Mouse (Mus musculus) kidney, embryonic 14.5 days (tissue): ENCODE results near the gene Gpr84. TPM values are rescaled to one million over a fixed set of nuclear protein-coding genes. Genes with fewer than 3 reads are reported as not detected.

Experiments used
- ATAC-seq: fragments of 200-750 bp; cut with Nextera tagmentation; 2 replicates; pipeline ENCODE4 v1.8.0; 2017; ENCODE audit warnings: moderate number of reproducible peaks, mild to moderate bottlenecking, moderate TSS enrichment, moderate library complexity; ENCODE audit not compliant: low FRiP score, low TSS enrichment
- H3K27ac ChIP-seq: fragments of 300-500 bp; sonication (generic); 2 replicates; pipeline ENCODE4 v1.5.1; 2014; ENCODE audit warnings: low read depth, mild to moderate bottlenecking, low read length, moderate library complexity, mixed read lengths
- H3K27me3 ChIP-seq: fragments of 300-500 bp; sonication (generic); 2 replicates; pipeline ENCODE4 v1.6.1; 2014; ENCODE audit warnings: mild to moderate bottlenecking, low read length; ENCODE audit not compliant: control insufficient read depth, insufficient read depth
- H3K36me3 ChIP-seq: fragments of 300-500 bp; sonication (generic); 2 replicates; pipeline ENCODE4 v1.6.1; 2014; ENCODE audit warnings: low read length, mixed read lengths; ENCODE audit not compliant: control insufficient read depth, insufficient read depth
- H3K4me1 ChIP-seq: fragments of 300-500 bp; sonication (generic); 2 replicates; pipeline ENCODE4 v1.6.1; 2014; ENCODE audit warnings: low read length, mixed read lengths; ENCODE audit not compliant: control insufficient read depth, insufficient read depth
- H3K4me2 ChIP-seq: fragments of 300-500 bp; sonication (generic); replicated peaks from 2 replicates; pipeline ENCODE4 v1.6.1; 2014; ENCODE audit warnings: low read depth, mild to moderate bottlenecking, low read length
- H3K4me3 ChIP-seq: fragments of 300-500 bp; sonication (generic); 2 replicates; pipeline ENCODE4 v1.5.1; 2014; ENCODE audit warnings: mild to moderate bottlenecking, low read length
- H3K9ac ChIP-seq: fragments of 300-500 bp; sonication (generic); 2 replicates; pipeline ENCODE4 v1.6.1; 2014; ENCODE audit warnings: low read depth, mild to moderate bottlenecking, low read length, moderate library complexity
- H3K9me3 ChIP-seq: fragments of 300-500 bp; sonication (generic); 2 replicates; pipeline ENCODE4 v1.6.1; 2016; ENCODE audit warnings: low read length; ENCODE audit not compliant: control insufficient read depth
- whole genome bisulfite sequencing: fragments of 180-500 bp; shearing (Covaris S2); extraction: QIAGEN DNeasy Blood & Tissue Kit; methylation state at CpG from one replicate; pipeline ENCODE4 v1.1.7; 2014; 5-methylcytosine and 5-hydroxymethylcytosine counted together
- polyA plus RNA-seq: library from polyadenylated mRNA; unstranded; fragments of >200 nt; fragmentation: Nextera tagmentation; extraction: Ambion mirVana; gene quantifications from 2 replicates; pipeline ENCODE4 v1.2.1, GENCODE M21; 2014

The Gpr84 gene
- polyA plus RNA-seq, 1 experiment from 2014 or later, result 0.69 TPM

DNA sequence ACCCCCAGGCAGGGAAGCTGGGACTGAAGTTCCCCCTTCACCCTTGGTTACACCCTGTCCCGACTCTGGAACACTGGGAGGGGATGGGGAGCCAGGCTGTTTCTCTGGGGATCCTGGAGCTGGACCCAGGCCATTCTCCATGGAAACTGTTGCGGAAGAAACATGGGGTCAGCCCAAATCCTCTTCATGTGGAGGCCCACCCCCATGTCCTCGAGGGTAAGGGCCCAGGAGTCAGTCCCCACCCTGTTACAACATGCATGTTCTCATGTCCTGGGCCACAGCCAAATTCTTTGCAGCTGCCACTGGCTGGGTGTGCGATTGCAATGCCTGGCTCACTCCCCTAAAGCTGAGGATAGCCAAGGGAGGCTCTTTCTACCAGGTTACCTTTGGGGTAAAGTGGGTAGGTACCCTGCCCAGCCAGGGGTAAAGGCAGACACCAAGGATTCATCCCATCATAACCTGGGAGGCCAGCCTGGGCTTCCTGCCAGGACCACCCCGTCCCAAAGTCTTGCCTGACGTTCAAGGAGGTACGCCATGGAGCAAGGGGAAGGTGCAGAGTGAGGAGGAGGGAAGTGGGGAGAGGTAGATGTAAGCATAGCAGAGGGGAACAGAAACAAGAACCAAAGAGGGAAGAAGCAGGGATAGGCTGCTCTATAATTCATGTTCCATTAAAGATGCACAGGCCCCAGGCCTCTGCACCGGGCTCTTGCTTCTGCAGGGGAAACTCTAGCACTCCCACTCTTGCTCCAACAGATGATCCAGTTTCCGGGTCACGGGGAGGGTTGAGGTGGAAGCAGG, 5.8 kb upstream of the Gpr84 start:
- ATAC-seq, result no peak
- no peak overlapping the region for H3K9ac ChIP-seq
- H3K9me3 ChIP-seq, result no peaks in the 10 kb centered on the region
- H3K27me3 ChIP-seq, result no peaks in the 10 kb centered on the region
- WGBS, result 60% methylated on average over 10 of the region's 10 CpGs
- peaks cover 33% of the 10 kb centered on the region for H3K4me1 ChIP-seq
- H3K4me2 ChIP-seq, result no peak overlapping the region
- no peak overlapping the region for H3K27ac ChIP-seq
- peaks cover 31% of the 10 kb centered on the region for H3K36me3 ChIP-seq
- H3K4me3 ChIP-seq, result no peak overlapping the region

DNA sequence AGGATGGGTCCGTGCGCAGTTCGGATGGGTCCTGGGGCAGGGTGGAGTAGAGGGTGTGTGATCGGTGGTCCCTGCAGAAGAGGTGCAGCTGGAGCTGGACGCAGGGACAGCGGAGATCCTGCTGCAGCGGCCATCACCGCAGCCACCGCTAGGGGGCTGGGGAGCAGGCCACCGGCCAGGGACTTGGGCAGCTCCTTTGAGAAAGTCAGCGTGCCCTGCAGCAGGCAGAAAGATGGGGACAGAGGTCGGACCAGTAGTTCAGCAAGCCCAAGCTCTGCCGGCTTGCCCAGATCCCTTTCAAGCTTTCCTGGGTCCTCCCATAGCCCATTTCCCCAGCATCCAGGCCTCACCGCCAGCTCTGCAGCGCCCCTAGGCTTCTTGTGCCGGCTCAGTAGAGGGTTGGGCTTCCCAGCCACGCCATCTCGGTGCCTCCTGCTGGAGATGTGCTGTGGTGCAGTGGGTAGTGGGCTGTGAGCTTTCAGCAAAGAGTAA, 4.6 kb upstream of the Gpr84 start:
- no peaks in the 10 kb centered on the region for H3K27me3 ChIP-seq
- peak overlapping the region; percentile 48 for H3K9ac ChIP-seq
- peaks cover 36% of the 10 kb centered on the region for H3K4me1 ChIP-seq
- no peaks in the 10 kb centered on the region for H3K9me3 ChIP-seq
- peak; percentile 71 for ATAC-seq
- H3K27ac ChIP-seq, result no peak overlapping the region
- H3K4me3 ChIP-seq, result peak overlapping the region; percentile 30
- H3K4me2 ChIP-seq, result peak overlapping the region; percentile 54
- 4% methylated on average over 18 of the region's 18 CpGs for whole genome bisulfite sequencing
- H3K36me3 ChIP-seq, result peaks cover 29% of the 10 kb centered on the region

DNA sequence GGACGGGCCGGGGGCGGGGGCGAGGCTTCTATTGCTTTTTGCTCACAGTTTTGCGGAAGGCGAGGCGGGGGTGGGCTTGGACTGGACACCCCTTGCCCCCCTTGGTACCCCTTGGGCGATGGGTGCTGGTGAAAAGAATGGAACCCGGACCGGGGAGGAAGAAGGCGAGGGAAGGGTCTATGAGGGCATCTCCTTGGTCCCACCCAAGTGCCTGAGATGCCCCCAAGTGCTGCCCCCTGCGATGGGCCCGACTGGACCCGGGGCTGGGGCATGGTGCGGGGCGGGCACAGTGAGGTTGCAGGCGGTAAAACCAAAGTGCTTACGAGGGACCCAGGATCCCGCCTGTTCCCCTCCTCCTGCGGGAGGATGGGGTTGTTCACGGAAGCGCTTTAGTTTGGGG, 3.8 kb upstream of the Gpr84 start:
- H3K27ac ChIP-seq, result no peak overlapping the region
- peak overlapping the region; percentile 30 for H3K4me3 ChIP-seq
- H3K9me3 ChIP-seq, result no peaks in the 10 kb centered on the region
- WGBS, result 51% methylated on average over 22 of the region's 22 CpGs
- H3K4me2 ChIP-seq, result peak overlapping the region; percentile 54
- H3K4me1 ChIP-seq, result peaks cover 43% of the 10 kb centered on the region
- ATAC-seq, result no peak
- no peak overlapping the region for H3K9ac ChIP-seq
- H3K36me3 ChIP-seq, result peaks cover 26% of the 10 kb centered on the region
- no peaks in the 10 kb centered on the region for H3K27me3 ChIP-seq

DNA sequence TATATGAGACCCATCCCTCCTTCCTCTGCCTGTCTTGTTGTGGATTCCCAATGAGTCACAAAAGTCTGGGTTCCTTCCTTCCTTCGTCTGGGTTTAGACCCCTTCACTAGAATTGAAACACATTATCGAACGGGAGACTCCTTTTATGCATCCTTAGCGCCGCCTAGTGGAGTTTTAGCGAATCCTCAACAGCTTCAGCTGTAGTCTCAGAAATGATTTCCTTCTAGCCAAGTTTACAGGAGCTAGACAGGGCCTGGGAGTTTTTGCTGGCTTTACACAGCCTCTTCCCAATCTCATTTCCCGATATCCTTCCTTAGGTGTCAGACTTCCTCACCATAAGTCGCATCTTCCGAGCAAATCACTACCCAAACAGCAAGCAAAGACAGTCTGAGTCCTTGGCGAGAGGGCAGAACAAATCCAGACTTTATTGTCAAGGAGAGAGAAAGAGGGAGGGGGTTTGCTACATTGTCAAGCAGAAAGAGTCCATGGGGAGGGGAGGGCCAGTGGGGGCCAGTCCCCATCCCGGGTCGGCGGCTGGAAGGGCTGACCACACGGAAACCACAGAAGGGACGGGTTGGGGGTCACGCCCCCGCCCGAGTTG, 3.2 kb upstream of the Gpr84 start:
- no peak overlapping the region for H3K4me3 ChIP-seq
- H3K4me2 ChIP-seq, result peak overlapping the region; percentile 54
- peaks cover 26% of the 10 kb centered on the region for H3K36me3 ChIP-seq
- no peaks in the 10 kb centered on the region for H3K9me3 ChIP-seq
- H3K27me3 ChIP-seq, result no peaks in the 10 kb centered on the region
- 15% methylated on average over 18 of the region's 18 CpGs for WGBS
- no peak for ATAC-seq
- H3K4me1 ChIP-seq, result peaks cover 45% of the 10 kb centered on the region
- no peak overlapping the region for H3K9ac ChIP-seq
- H3K27ac ChIP-seq, result no peak overlapping the region

DNA sequence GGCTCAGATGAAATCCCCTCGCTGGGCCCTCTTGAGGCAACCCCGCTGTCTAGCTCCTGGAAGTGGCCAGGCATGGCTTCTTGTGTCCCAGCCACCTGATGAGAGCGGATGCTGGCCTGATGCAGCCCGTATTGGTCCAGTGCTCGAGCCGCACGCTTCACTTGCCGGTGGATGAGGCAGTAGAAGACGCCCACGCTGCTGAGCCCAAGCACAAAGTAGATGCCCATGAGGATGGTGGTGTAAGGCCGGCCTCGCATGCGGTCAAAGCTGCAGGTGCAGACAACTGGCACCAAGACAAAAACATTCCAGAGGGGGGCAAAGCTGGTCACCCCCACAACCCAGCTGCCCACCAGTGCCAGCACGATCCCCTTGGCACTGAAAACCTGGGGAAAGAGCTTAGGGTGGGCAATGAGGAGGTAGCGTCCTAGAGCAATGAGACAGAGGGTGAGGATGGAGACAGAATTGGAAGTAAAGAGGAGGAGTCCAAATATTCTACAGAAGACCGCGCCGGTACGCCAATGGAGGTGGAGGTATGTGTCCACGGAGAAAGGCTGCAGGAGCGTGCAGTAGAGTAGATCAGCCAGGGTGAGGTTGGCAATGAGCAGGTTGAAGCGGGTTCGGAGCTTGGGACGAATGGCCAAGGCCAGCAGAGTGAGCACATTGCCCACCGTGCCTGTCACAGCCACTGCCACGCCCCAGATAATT, 1.4 kb downstream of the Gpr84 start:
- Histone ChIP-seq H3K4me1 (peaks cover 53% of the 10 kb centered on the region), H3K4me3 (no peak overlapping the region), H3K4me2 (peak overlapping the region; percentile 31), H3K36me3 (no peaks in the 10 kb centered on the region), H3K27me3 (no peaks in the 10 kb centered on the region), H3K9ac (peak overlapping the region; percentile 37; the same call in 1 of the 2 replicates), H3K9me3 (no peaks in the 10 kb centered on the region), H3K27ac (peak overlapping the region; percentile 55; the same call in 1 of the 2 replicates)
- ATAC-seq, result no peak
- WGBS, result 61% methylated on average over 26 of the region's 26 CpGs

DNA sequence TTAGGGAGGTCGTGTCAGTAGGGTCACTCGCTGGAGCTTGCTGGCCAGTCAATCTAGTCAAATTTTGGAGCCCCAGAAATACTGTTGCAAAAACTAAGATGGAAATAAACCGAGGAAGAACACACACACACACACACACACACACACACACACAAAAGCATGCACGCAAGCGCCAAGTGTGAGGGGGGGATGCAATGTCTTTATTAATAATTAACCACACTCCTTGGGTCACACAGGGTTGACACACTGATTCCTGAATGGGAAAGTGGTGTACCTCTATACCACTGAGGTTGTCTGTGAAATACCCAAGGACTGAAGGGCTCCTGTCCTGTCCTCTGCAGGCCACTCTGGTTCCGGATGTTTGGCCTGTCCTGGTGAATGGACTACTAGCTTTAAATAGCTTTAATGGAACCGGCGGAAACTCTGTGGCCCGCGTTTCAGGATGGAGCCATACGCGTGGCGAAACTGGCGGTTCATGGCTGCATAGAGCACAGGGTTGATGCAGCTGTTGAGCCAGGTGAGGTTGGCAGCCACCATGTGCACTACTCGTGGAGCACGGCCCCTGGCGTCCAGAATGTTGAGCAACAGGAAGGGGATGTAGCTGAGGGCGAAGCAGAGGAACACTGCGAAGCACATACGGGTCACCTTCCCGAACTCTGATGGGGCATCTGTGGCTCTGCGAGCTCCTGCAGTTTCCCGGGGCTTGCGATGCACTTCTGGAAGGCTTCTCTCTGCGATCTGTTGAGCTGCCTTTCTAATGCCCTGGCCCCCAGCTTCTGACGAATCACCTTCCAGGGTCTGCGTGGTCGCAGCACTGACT, 2.1 kb downstream of the Gpr84 start:
- ATAC-seq, result no peak
- peaks cover 56% of the 10 kb centered on the region for H3K4me1 ChIP-seq

DNA sequence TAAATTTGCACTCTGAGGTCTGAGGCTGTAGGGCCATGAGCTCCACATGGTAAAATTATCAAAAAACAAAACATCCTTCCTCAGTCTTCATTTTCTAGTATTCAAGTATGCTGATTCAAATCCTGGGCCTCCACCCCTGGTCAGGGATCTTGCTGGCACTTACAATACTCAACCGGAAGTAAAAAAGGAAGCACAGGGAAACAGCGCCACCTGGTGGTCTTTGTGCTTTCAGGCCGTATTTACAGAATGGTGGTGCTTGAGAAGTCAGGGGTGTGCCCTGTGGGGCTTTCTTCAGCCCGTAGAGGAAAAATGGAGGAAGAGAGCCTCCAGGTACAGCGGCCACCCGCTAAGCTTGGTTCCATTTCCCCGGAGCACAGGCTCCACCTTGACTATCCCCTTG, 3.3 kb downstream of the Gpr84 start:
- H3K27ac ChIP-seq, result peak overlapping the region; percentile 98; the same call in 1 of the 2 replicates
- no peak for ATAC-seq
- no peaks in the 10 kb centered on the region for H3K36me3 ChIP-seq
- H3K27me3 ChIP-seq, result no peaks in the 10 kb centered on the region
- H3K4me3 ChIP-seq, result no peak overlapping the region
- H3K4me2 ChIP-seq, result peak overlapping the region; percentile 8; the same call in 1 of the 2 replicates
- H3K9ac ChIP-seq, result no peak overlapping the region
- WGBS, result 2% methylated on average over 7 of the region's 7 CpGs
- H3K9me3 ChIP-seq, result no peaks in the 10 kb centered on the region
- peaks cover 67% of the 10 kb centered on the region for H3K4me1 ChIP-seq

More for the DNA sequence above, 2.1 kb downstream of the Gpr84 start:
- Histone ChIP-seq H3K4me3 (no peak overlapping the region), H3K9me3 (no peaks in the 10 kb centered on the region), H3K9ac (peak overlapping the region; percentile 37; the same call in 1 of the 2 replicates), H3K36me3 (no peaks in the 10 kb centered on the region), H3K27ac (peak overlapping the region; percentile 55; the same call in 1 of the 2 replicates), H3K27me3 (no peaks in the 10 kb centered on the region), H3K4me2 (peak overlapping the region; percentile 31)
- WGBS, result 41% methylated on average over 28 of the region's 28 CpGs
